Mouse (Mus musculus) bone marrow macrophage, adult 2 months (primary cell): ENCODE data around the gene Itih2.

Experiments used
- CTCF ChIP-seq: IDR thresholded peaks from 2 replicates; pipeline ENCODE4 v1.5.1; 2012; ENCODE audit warnings: low read depth, mild to moderate bottlenecking, low read length, moderate library complexity
- POLR2A ChIP-seq: IDR thresholded peaks from 2 replicates; pipeline ENCODE4 v1.6.1; 2012; ENCODE audit warnings: mild to moderate bottlenecking, low read depth, low read length, borderline replicate concordance

DNA sequence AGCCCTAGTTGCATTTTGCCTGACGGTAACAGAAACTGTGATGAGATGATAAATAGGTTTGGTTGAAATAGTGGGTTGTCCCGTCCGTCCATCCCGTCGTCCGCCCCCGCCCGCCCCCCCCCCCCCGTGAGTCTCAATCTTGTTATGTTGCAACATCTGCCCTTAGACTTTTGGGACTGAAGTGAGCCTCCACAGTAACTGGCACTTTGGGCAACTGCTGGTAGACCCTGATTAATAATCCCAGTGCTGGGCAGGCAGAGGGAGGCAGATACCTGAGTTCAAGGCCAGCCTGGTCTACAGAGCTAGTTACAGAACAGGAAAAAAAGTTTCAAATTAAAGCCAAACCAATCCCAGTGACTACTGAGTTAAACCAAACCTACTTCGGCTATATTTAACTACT lies 81.7 kb downstream of the Itih2 start:
- TF ChIP-seq CTCF (no peak), POLR2A (no peak)
